Mouse (Mus musculus) gastrocnemius, postnatal 14 days (tissue): ENCODE data around the gene Fut1. TPM values are rescaled to one million over a fixed set of nuclear protein-coding genes. Genes with fewer than 3 reads are reported as not detected.
"Not testable (repeated sequence)": the region's sequence is repeated elsewhere in the genome, so short reads cannot be mapped to it uniquely, and the experiment has no call there.

ENCODE experiments used
- DNase-seq: peaks from one replicate; pipeline ENCODE4 v3.0.0; 2021; ENCODE audit warnings: mixed read lengths
- intact Hi-C: fragments of 180-260 bp; cut with DNase I; formaldehyde crosslinking; loops from one replicate; pipeline ENCODE4 v1.15.1; 2025; ENCODE audit warnings: low total_unique reads
- total RNA-seq, 2 experiments: library from RNA; stranded (reverse); gene quantifications; 2 replicates each; pipeline ENCODE4 v1.2.3; 2021

Fut1 gene
- total RNA-seq, 2 experiments from 2014 or later, result 0.11 TPM; not detected in 1

DNA sequence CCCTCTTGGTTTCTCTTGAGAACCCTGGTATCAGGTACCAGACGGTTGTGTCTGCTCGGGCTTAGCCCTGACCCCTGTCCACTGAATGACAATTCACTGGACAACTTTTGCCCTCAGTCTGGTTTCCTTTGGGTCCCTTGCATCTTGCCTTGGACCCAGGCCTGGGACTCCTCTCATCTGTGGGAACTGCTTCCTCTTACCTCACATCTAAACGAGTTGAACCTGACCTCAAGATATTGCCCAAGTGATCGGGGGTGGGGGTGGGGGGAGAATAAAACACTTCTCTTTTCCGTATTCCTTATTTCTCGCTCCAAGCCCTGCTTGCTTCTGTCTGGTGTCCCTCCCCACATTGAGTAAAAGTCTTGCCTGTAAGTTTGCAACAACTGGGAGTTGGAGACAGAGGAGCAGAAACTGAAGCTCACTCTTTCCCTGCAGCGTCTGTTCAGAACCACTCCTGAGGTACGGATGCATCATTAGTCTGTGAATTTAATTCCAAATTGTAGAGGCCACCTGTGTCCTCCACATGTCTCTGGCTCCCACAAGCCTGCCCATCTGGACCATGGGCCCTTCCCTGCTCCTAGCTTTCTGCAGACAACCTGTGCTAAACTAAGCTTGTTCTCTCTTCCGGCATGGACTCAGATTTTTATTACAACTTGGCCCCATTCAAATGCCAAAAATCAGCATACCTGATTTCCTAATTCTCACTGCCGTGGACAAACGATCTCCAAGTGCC lies 43.8 kb downstream of the Fut1 start:
- DNase-seq, result no peak
- intact Hi-C loops, result no loop called here

DNA sequence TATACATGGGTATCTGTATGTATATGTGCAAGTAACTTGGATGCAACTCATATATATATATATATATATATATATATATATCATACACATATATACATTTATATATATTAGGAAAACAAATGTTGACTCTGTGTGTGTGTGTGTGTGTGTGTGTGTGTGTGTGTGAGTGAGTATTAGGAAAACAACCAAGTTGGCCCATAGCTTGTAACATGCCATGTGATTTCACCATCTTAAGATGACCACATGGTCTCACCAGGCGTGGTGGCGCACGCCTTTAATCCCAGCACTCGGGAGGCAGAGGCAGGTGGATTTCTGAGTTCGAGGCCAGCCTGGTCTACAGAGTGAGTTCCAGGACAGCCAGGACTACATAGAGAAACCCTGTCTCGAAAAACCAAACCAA lies 44.6 kb downstream of the Fut1 start:
- DNase-seq, intact Hi-C loops: not testable (repeated sequence)

DNA sequence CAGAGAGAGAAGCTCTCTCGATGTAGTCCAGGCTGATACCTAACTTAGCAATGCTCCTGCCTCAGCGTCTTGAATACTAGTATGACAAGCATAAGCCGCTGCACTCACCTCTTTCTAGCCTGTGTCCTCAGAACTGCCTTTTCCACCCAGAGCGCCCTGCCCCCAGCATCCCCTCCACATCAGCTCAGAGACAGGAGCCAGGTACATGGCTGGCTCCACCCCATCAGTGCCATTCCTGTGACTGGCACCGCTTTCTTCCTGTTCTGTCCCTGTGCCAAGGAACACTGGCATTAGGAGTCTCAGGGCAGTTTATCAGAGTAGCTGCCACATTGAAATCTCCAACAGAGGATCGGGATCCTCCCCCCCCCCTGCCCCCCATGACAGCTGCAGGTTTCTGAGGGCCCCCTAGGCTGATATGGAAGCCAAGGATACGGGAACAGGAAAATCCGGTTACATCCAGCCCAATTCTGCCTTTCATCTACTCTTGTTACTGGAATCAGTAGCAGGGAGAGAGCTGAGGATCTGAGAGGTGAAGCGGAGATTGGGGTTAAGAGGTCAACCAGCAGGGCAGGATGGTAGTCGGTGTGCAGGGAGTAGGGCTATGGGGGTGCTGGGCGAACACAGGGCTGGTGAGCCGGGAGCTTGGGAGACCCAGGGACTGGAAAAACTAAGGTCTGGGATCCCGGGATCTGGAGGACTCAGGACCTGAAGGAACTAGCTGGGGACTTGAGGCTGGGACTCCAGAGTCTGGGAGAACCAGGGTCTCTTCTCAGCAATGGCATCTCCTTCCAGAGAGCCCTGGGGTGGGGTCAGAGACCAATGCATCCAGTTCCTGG lies 48.4 kb downstream of the Fut1 start:
- intact Hi-C loops, result no loop called here
- no peak for DNase-seq

DNA sequence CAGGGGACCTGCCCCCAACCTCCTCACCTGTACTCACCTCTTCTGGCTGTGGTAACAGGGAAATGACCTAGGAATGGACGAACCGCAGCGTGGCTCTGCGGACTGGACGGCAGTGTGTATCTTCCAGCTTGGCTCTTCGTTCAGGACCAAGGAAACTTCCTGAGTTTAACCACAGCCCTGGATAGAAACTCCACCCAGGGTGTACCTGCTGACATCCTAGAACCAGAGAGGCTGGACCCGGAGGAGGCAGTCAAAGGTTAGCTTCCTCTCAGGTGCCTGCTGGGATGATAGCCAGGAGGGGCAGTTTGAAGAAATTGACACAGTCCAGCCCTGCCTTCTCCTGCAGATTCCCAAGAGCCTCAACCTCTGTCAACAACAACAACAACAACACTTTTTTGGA lies 49.1 kb downstream of the Fut1 start, which contains the start of gene Fut2:
TSS of gene Fut2 (minus strand) at position 234 of the 400 bp plus-strand sequence.
- intact Hi-C loops, result no loop called here
- DNase-seq, result no peak

DNA sequence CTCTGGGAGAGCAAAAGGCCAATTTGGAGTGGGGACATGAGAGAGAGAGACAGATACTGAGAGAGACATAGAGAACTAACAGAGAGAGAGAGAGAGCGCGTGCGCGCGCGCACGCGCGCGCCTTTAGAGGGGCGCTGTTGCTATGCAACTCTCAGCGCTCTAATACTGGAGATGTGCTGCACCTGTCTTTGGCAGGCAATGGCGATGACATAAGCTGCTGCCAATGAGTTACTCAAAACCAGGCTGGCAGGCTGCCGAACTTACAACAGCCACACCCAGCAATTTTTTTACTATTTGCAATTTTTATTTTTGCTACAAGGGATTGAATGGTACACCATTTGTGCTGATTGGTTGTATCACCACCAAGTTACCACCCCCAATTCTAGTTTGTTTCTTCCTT lies 50.7 kb downstream of the Fut1 start:
- peak; percentile 8 for DNase-seq
- intact Hi-C loops, result no loop called here

DNA sequence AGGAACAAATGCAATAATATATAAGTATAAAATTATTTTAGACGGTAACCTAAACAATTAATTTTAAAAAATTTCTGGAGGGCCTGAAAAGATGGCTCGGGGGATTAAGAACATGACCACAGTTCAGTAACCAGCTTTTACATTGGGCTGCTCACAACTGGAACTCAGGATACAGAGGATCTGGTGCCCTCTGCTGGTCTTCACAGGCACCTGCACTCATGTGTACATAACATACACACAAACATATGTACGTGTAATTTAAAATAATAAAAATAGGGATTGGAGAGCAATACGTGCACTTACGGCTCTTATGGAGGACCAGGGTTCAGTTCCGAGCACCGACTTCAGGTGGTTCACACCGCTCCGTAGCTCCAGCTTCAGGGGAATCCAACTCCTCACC lies 51.8 kb downstream of the Fut1 start:
- no peak for DNase-seq
- intact Hi-C loops, result no loop called here

Other genes starting within 250 kb of the Fut1 start
- gene Lin7b, start 246.7 kb upstream of the Fut1 start, total RNA-seq, result 1 to 10 TPM in 1 of 2 experiments, under 1 TPM in 1; 0.49 to 1.6 TPM
- 10 to 100 TPM; 90.1 to 93.1 TPM for gene Snrnp70, start 221.5 kb upstream of the Fut1 start, total RNA-seq
- gene Kcna7, start 211.6 kb upstream of the Fut1 start, total RNA-seq, result 10 to 100 TPM; 39.6 to 44.1 TPM
- gene Ntf5, start 203.6 kb upstream of the Fut1 start, total RNA-seq, result 1 to 10 TPM; 2.3 to 2.6 TPM
- gene Lhb, start 196.5 kb upstream of the Fut1 start, total RNA-seq, result under 1 TPM in 1 of 2 experiments, not detected in 1; 0.35 TPM
- 100 to 1,000 TPM; 167 to 213 TPM for gene Gys1, start 182.4 kb upstream of the Fut1 start, total RNA-seq
- 10 to 100 TPM; 20.3 to 23.7 TPM for gene Ruvbl2, start 179.2 kb upstream of the Fut1 start, total RNA-seq
- 100 to 1,000 TPM; 119 to 132 TPM for gene Ftl1, start 157.4 kb upstream of the Fut1 start, total RNA-seq
- 10 to 100 TPM; 20.1 to 22.4 TPM for gene Bax, start 150.4 kb upstream of the Fut1 start, total RNA-seq
- not detected for gene Tulp2, start 135.4 kb upstream of the Fut1 start, total RNA-seq
- 1 to 10 TPM; 6.0 to 6.2 TPM for gene Gm45808, start 130.5 kb upstream of the Fut1 start, total RNA-seq
- gene Dhdh, start 128.5 kb upstream of the Fut1 start, total RNA-seq, result 10 to 100 TPM in 1 of 2 experiments, 1 to 10 TPM in 1; 9.4 to 10.5 TPM
- 100 to 1,000 TPM; 100 TPM for gene Nucb1, start 106.9 kb upstream of the Fut1 start, total RNA-seq
- gene Ppp1r15a, start 91.0 kb upstream of the Fut1 start, total RNA-seq, result 10 to 100 TPM; 13.1 to 18.4 TPM
- 10 to 100 TPM in 1 of 2 experiments, 1 to 10 TPM in 1; 6.8 to 14.8 TPM for gene Plekha4, start 91.0 kb upstream of the Fut1 start, total RNA-seq
- 1 to 10 TPM; 1.7 to 2.3 TPM for gene Hsd17b14, start 62.4 kb upstream of the Fut1 start, total RNA-seq
- gene Bcat2, start 47.1 kb upstream of the Fut1 start, total RNA-seq, result 10 to 100 TPM; 37.2 to 37.8 TPM
- not detected for gene Fgf21, start 1.8 kb upstream of the Fut1 start, total RNA-seq
- gene Izumo1, start 4.5 kb downstream of the Fut1 start, total RNA-seq, result under 1 TPM; 0.12 to 0.18 TPM
- 10 to 100 TPM; 14.1 to 16.1 TPM for gene Rasip1, start 10.2 kb downstream of the Fut1 start, total RNA-seq
- 10 to 100 TPM; 60.3 to 85.3 TPM for gene Mamstr, start 22.7 kb downstream of the Fut1 start, total RNA-seq
- gene Fut2, start 49.1 kb downstream of the Fut1 start, total RNA-seq, result under 1 TPM; 0.58 to 0.66 TPM
- gene Ntn5, start 66.7 kb downstream of the Fut1 start, total RNA-seq, result under 1 TPM; 0.51 to 0.62 TPM
- gene Sec1, start 77.1 kb downstream of the Fut1 start, total RNA-seq, result under 1 TPM; 0.18 to 0.31 TPM
- gene Car11, start 82.6 kb downstream of the Fut1 start, total RNA-seq, result 1 to 10 TPM; 4.5 to 4.6 TPM
- gene Dbp, start 87.8 kb downstream of the Fut1 start, total RNA-seq, result 10 to 100 TPM; 20.6 to 32.8 TPM
- 100 to 1,000 TPM; 607 to 662 TPM for gene Rpl18, start 98.2 kb downstream of the Fut1 start, total RNA-seq
- gene Sphk2, start 100.7 kb downstream of the Fut1 start, total RNA-seq, result 10 to 100 TPM; 12.0 to 13.2 TPM
- gene Fam83e, start 103.9 kb downstream of the Fut1 start, total RNA-seq, result under 1 TPM; 0.16 TPM
- gene Spaca4, start 108.5 kb downstream of the Fut1 start, total RNA-seq, result not detected
- under 1 TPM; 0.11 to 0.39 TPM for gene Lmtk3, start 166.4 kb downstream of the Fut1 start, total RNA-seq
- gene Sult2b1, start 167.4 kb downstream of the Fut1 start, total RNA-seq, result not detected
- gene Cyth2, start 197.3 kb downstream of the Fut1 start, total RNA-seq, result 10 to 100 TPM; 34.6 to 35.8 TPM
- gene Kcnj14, start 207.5 kb downstream of the Fut1 start, total RNA-seq, result under 1 TPM; 0.16 to 0.18 TPM
- gene Grwd1, start 213.7 kb downstream of the Fut1 start, total RNA-seq, result 10 to 100 TPM; 10.5 to 16.5 TPM